Mouse (Mus musculus): Measurements from ENCODE around the gene Lrrc10b. TPM values are rescaled to one million over a fixed set of nuclear protein-coding genes. Genes with fewer than 3 reads are reported as not detected.

Gene Lrrc10b
- polyA plus RNA-seq, 1 experiment from 2014 or later, result 0.32 TPM

DNA sequence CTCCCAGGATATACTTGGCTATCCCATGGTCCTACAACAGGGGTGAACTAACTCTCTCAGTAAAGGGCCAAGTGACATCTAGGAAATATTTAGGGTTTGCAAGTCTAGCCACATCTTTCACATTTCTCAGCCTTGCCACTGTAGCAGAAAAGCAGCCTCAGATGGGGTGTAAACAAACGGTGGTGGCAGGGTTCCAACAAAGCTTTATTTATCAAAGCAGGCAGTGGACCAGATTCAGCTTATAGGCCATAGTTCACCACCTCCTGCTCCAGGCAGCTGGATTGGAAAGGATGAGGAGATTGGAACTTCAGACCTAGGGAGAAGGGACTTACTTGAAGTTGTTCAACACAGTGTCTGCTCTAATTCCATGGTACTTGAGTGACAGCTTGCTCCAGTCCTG lies 32.5 kb downstream of the Lrrc10b start:
- no peak for ATAC-seq (ENCODE audit: insufficient read depth, low FRiP score)
- Histone ChIP-seq H3K9me3 (replicated peaks; ENCODE audit: control insufficient read depth, low read length) (no peaks in the 10 kb centered on the region), H3K9ac (ENCODE audit: low read length) (no peak overlapping the region), H3K4me3 (replicated peaks; ENCODE audit: low read length) (no peak overlapping the region), H3K27me3 (ENCODE audit: control insufficient read depth, insufficient read depth, low read length) (no peaks in the 10 kb centered on the region), H3K4me2 (ENCODE audit: low read depth, low read length) (no peak overlapping the region), H3K36me3 (ENCODE audit: control insufficient read depth, insufficient read depth, low read length) (no peaks in the 10 kb centered on the region), H3K4me1 (ENCODE audit: control insufficient read depth, insufficient read depth, low read length) (peaks cover 29% of the 10 kb centered on the region), H3K27ac (ENCODE audit: low read length) (no peak overlapping the region)
- WGBS, result 34% methylated on average over 1 of the region's 1 CpGs

DNA sequence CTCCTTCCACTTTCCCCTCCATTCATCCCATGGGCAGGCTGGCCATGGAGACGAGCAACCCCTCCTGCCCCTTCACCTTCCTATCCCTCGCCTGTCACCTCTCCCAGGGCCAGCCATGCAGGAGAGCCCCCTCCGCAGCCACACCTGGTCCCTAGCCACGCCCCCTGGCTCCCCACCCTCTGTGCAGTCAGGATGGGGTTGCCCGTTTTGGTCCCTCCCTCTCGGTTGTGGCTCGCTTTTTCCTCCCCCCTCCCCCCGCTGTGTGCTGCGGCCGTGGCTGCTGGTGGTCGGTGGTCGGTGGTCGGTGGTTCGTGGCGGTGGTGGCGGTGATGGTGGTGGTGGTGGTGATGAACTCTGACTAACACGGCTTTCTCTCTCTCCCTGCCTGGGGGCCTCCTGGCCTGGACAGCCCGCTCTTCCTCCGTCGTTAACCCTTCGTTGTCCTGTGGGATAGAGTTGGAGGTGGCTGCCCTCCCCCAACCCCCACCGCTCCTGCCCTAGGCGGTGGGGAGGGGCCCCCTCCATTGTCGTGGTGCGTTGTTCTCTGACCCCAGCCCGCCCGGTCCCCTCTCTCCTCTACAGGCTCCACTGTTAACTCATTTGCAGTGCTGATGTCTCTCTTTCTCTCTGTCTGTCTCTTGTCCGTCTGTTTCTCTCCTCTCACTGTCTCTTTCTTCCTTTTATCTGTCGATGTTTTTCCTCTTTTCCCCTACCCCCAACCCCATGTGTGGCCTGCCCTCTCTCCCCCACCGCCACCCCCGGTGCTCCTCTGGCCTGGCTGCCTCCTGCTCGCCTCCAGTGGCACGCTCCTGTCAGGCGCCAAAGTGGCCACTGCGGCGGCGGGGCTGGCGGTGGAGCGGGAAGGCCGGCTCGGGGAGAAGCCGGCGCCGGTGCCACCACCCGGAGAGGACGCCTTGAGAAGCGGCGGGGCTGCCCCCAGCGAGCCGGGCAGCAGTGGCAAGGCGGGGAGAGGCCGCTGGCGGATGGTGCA lies 35.0 kb downstream of the Lrrc10b start:
- Histone ChIP-seq H3K9ac (ENCODE audit: low read length) (peak overlapping the region; percentile 34), H3K4me3 (replicated peaks; ENCODE audit: low read length) (peak overlapping the region; percentile 31), H3K27me3 (ENCODE audit: control insufficient read depth, insufficient read depth, low read length) (no peaks in the 10 kb centered on the region), H3K4me1 (ENCODE audit: control insufficient read depth, insufficient read depth, low read length) (peaks cover 17% of the 10 kb centered on the region), H3K9me3 (replicated peaks; ENCODE audit: control insufficient read depth, low read length) (no peaks in the 10 kb centered on the region), H3K27ac (ENCODE audit: low read length) (no peak overlapping the region), H3K4me2 (ENCODE audit: low read depth, low read length) (peak overlapping the region; percentile 53), H3K36me3 (ENCODE audit: control insufficient read depth, insufficient read depth, low read length) (no peaks in the 10 kb centered on the region)
- WGBS, result 6% methylated on average over 53 of the region's 53 CpGs
- no peak for ATAC-seq (ENCODE audit: insufficient read depth, low FRiP score)

DNA sequence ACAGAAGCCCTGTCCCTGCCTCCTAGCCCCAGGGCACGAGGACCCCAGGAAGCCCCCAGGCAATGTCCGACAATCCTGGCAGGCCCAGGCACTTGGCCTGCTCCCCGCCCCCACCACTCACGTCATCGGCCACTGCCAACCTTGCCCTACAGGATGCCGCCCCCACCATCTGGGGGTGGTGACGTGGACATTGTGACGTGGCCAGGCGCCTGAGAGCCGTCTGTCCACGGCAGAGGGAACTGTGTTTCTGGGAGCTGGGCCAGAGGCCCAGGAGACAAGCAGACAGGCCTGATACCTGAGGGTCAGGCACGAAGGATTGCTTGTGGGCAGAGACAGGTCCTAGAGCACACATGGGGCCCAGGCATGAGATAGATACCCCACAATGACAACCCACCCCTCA lies 39.8 kb downstream of the Lrrc10b start:
- no peak overlapping the region for H3K27ac ChIP-seq (ENCODE audit: low read length)
- peaks cover 13% of the 10 kb centered on the region for H3K4me1 ChIP-seq (ENCODE audit: control insufficient read depth, insufficient read depth, low read length)
- H3K27me3 ChIP-seq (ENCODE audit: control insufficient read depth, insufficient read depth, low read length), result no peaks in the 10 kb centered on the region
- H3K36me3 ChIP-seq (ENCODE audit: control insufficient read depth, insufficient read depth, low read length), result no peaks in the 10 kb centered on the region
- no peak overlapping the region for H3K4me3 ChIP-seq (replicated peaks; ENCODE audit: low read length)
- H3K9me3 ChIP-seq (replicated peaks; ENCODE audit: control insufficient read depth, low read length), result no peaks in the 10 kb centered on the region
- 69% methylated on average over 12 of the region's 12 CpGs for WGBS
- H3K4me2 ChIP-seq (ENCODE audit: low read depth, low read length), result no peak overlapping the region
- no peak overlapping the region for H3K9ac ChIP-seq (ENCODE audit: low read length)
- ATAC-seq (ENCODE audit: insufficient read depth, low FRiP score), result no peak

DNA sequence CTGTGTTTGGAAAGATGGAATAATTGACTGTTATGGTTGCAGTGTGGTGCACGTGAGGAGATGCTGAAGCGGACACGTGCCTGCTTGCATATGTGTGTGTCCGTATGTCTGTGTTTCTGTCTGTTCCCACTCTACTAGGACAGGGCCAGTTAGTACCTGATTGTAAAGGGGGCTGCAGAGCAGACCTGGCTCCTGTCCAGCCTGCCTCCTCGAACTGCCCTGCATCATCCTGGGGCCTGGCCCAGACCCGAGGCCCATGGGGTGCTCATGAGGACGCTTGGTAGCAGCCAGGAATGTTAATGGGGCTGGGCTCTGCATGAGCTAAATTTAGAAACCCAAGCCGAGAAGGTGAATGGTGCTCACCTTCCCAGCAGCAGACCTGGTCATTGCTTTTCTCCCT lies 40.4 kb downstream of the Lrrc10b start:
- Histone ChIP-seq H3K9ac (ENCODE audit: low read length) (no peak overlapping the region), H3K4me3 (replicated peaks; ENCODE audit: low read length) (no peak overlapping the region), H3K36me3 (ENCODE audit: control insufficient read depth, insufficient read depth, low read length) (no peaks in the 10 kb centered on the region), H3K27me3 (ENCODE audit: control insufficient read depth, insufficient read depth, low read length) (no peaks in the 10 kb centered on the region), H3K9me3 (replicated peaks; ENCODE audit: control insufficient read depth, low read length) (no peaks in the 10 kb centered on the region), H3K4me1 (ENCODE audit: control insufficient read depth, insufficient read depth, low read length) (peaks cover 10% of the 10 kb centered on the region), H3K4me2 (ENCODE audit: low read depth, low read length) (no peak overlapping the region), H3K27ac (ENCODE audit: low read length) (no peak overlapping the region)
- 45% methylated on average over 8 of the region's 8 CpGs for WGBS
- ATAC-seq (ENCODE audit: insufficient read depth, low FRiP score), result no peak

DNA sequence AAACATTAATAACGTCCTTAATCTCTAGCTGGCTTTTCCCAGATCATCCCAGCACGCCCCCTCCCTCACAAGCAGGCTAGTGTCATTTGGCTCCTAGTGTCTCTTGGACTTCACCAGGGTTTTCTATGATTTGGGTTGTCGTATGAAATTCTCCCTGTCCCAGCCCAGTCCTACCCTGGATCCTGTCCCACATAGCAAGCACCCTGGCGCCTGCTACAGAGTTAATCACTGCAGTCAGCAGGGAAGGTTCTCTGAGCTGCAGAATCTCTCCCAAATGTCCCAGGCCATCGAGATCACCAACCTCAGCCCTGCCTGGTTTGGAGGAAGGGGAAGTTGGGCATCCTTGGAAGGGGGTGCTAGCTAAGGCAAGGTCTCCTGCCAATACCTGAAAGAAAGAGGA lies 41.8 kb downstream of the Lrrc10b start:
- Histone ChIP-seq H3K36me3 (ENCODE audit: control insufficient read depth, insufficient read depth, low read length) (no peaks in the 10 kb centered on the region), H3K4me2 (ENCODE audit: low read depth, low read length) (no peak overlapping the region), H3K27me3 (ENCODE audit: control insufficient read depth, insufficient read depth, low read length) (no peaks in the 10 kb centered on the region), H3K4me1 (ENCODE audit: control insufficient read depth, insufficient read depth, low read length) (peaks cover 8% of the 10 kb centered on the region), H3K9ac (ENCODE audit: low read length) (no peak overlapping the region), H3K27ac (ENCODE audit: low read length) (no peak overlapping the region), H3K4me3 (replicated peaks; ENCODE audit: low read length) (no peak overlapping the region), H3K9me3 (replicated peaks; ENCODE audit: control insufficient read depth, low read length) (no peaks in the 10 kb centered on the region)
- 64% methylated on average over 5 of the region's 5 CpGs for WGBS
- ATAC-seq (ENCODE audit: insufficient read depth, low FRiP score), result no peak

DNA sequence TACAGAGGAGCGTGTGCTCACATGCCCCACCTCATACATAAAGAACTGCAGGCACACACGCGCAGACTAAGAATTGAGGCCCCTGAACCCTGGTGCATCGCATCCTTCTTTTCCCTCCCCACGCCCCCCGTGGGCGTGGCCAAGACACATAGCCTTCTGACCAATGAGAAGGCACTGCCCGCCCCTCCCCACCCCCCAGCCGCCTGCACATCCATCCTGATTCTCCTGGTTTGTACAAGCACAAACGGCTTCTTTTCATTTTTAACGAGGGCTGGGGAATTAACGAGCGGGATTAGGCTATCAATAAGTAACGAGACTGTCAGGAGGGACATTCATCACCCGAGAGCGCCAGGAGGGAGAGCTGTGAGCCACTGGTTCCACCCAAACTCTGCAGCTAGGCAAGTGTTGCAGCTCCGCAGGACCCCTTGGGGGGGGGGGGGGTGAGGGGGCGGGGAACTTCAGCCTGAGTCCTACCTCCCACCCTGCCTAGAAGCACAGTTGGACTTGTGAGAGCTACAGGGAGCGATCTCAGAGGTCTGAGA lies 43.5 kb downstream of the Lrrc10b start:
- WGBS, result 1% methylated on average over 19 of the region's 19 CpGs
- peak; percentile 83 for ATAC-seq (ENCODE audit: insufficient read depth, low FRiP score)

More for the DNA sequence above, 43.5 kb downstream of the Lrrc10b start:
- Histone ChIP-seq H3K36me3 (ENCODE audit: control insufficient read depth, insufficient read depth, low read length) (no peaks in the 10 kb centered on the region), H3K4me1 (ENCODE audit: control insufficient read depth, insufficient read depth, low read length) (peaks cover 8% of the 10 kb centered on the region), H3K4me3 (replicated peaks; ENCODE audit: low read length) (peak overlapping the region; percentile 31), H3K9ac (ENCODE audit: low read length) (no peak overlapping the region), H3K9me3 (replicated peaks; ENCODE audit: control insufficient read depth, low read length) (no peaks in the 10 kb centered on the region), H3K27ac (ENCODE audit: low read length) (no peak overlapping the region), H3K27me3 (ENCODE audit: control insufficient read depth, insufficient read depth, low read length) (no peaks in the 10 kb centered on the region), H3K4me2 (ENCODE audit: low read depth, low read length) (peak overlapping the region; percentile 51)

Other genes starting within 250 kb of the Lrrc10b start
- gene Myrf, start 216.7 kb downstream of the Lrrc10b start, polyA plus RNA-seq (2015; fragmentation: Nextera tagmentation; extraction: Ambion mirVana), result 16.6 and 17.6 TPM in 2 replicates
- gene Dagla, start 152.6 kb downstream of the Lrrc10b start, polyA plus RNA-seq (2015; fragmentation: Nextera tagmentation; extraction: Ambion mirVana), result 2.9 and 3.4 TPM in 2 replicates
- gene Syt7, start 68.4 kb downstream of the Lrrc10b start, polyA plus RNA-seq (2015; fragmentation: Nextera tagmentation; extraction: Ambion mirVana), result 0.84 TPM in 2 replicates
- gene Ppp1r32, start 25.5 kb upstream of the Lrrc10b start, polyA plus RNA-seq (2015; fragmentation: Nextera tagmentation; extraction: Ambion mirVana), result 0.31 TPM in 1 of 2 replicates, not detected in the other
- gene Cpsf7, start 67.8 kb upstream of the Lrrc10b start, polyA plus RNA-seq (2015; fragmentation: Nextera tagmentation; extraction: Ambion mirVana), result 39.2 and 41.0 TPM in 2 replicates
- gene Sdhaf2, start 68.7 kb upstream of the Lrrc10b start, polyA plus RNA-seq (2015; fragmentation: Nextera tagmentation; extraction: Ambion mirVana), result 50.6 and 53.1 TPM in 2 replicates
- 28.9 and 29.8 TPM in 2 replicates for gene Tmem216, start 98.8 kb upstream of the Lrrc10b start, polyA plus RNA-seq (2015; fragmentation: Nextera tagmentation; extraction: Ambion mirVana)
- gene Cyb561a3, start 119.7 kb upstream of the Lrrc10b start, polyA plus RNA-seq (2015; fragmentation: Nextera tagmentation; extraction: Ambion mirVana), result 22.6 and 26.4 TPM in 2 replicates
- gene Tmem138, start 119.9 kb upstream of the Lrrc10b start, polyA plus RNA-seq (2015; fragmentation: Nextera tagmentation; extraction: Ambion mirVana), result 24.6 and 25.0 TPM in 2 replicates
- 317 and 357 TPM in 2 replicates for gene Ddb1, start 147.9 kb upstream of the Lrrc10b start, polyA plus RNA-seq (2015; fragmentation: Nextera tagmentation; extraction: Ambion mirVana)
- gene Tkfc, start 148.2 kb upstream of the Lrrc10b start, polyA plus RNA-seq (2015; fragmentation: Nextera tagmentation; extraction: Ambion mirVana), result 19.3 and 19.4 TPM in 2 replicates
- 1.2 and 2.0 TPM in 2 replicates for gene Vwce, start 176.7 kb upstream of the Lrrc10b start, polyA plus RNA-seq (2015; fragmentation: Nextera tagmentation; extraction: Ambion mirVana)
- 139 and 218 TPM in 2 replicates for gene Pga5, start 220.6 kb upstream of the Lrrc10b start, polyA plus RNA-seq (2015; fragmentation: Nextera tagmentation; extraction: Ambion mirVana)
- 48.7 and 60.3 TPM in 2 replicates for gene Vps37c, start 231.3 kb upstream of the Lrrc10b start, polyA plus RNA-seq (2015; fragmentation: Nextera tagmentation; extraction: Ambion mirVana)